Mouse (Mus musculus) forebrain, embryonic 12.5 days (tissue): ENCODE measurements around the gene Ptprb. TPM values are rescaled to one million over a fixed set of nuclear protein-coding genes. Genes with fewer than 3 reads are reported as not detected.

ENCODE experiments used
- ATAC-seq: fragments of 200-750 bp; cut with Nextera tagmentation; 2 replicates; pipeline ENCODE4 v1.8.0; 2017; ENCODE audit warnings: moderate TSS enrichment; ENCODE audit not compliant: low FRiP score
- H3K27ac ChIP-seq: fragments of 300-500 bp; sonication (generic); 2 replicates; pipeline ENCODE4 v1.5.1; 2016; ENCODE audit warnings: mild to moderate bottlenecking
- H3K27me3 ChIP-seq: fragments of 300-500 bp; sonication (generic); 2 replicates; pipeline ENCODE4 v1.6.1; 2016; ENCODE audit warnings: mild to moderate bottlenecking
- H3K36me3 ChIP-seq: fragments of 300-500 bp; sonication (generic); replicated peaks from 2 replicates; pipeline ENCODE4 v1.6.1; 2016; ENCODE audit warnings: mild to moderate bottlenecking
- H3K4me1 ChIP-seq: fragments of 300-500 bp; sonication (generic); 2 replicates; pipeline ENCODE4 v1.6.1; 2016
- H3K4me2 ChIP-seq: fragments of 300-500 bp; sonication (generic); 2 replicates; pipeline ENCODE4 v1.6.1; 2016; ENCODE audit warnings: mild to moderate bottlenecking, moderate library complexity
- H3K4me3 ChIP-seq: fragments of 300-500 bp; sonication (generic); replicated peaks from 2 replicates; pipeline ENCODE4 v1.5.1; 2016; ENCODE audit warnings: mild to moderate bottlenecking
- H3K9ac ChIP-seq: fragments of 300-500 bp; sonication (generic); 2 replicates; pipeline ENCODE4 v1.6.1; 2016; ENCODE audit warnings: mild to moderate bottlenecking
- H3K9me3 ChIP-seq: fragments of 300-500 bp; sonication (generic); 2 replicates; pipeline ENCODE4 v1.6.1; 2016
- WGBS: fragments of 180-500 bp; shearing (Covaris S2); methylation state at CpG from one replicate; pipeline ENCODE4 v1.1.7; 2016; 5-methylcytosine and 5-hydroxymethylcytosine counted together
- polyA plus RNA-seq: library from polyadenylated mRNA; unstranded; fragments of >200 nt; fragmentation: Nextera tagmentation; extraction: Ambion mirVana; gene quantifications from 2 replicates; pipeline ENCODE4 v1.2.1, GENCODE M21; 2016

Ptprb gene
- polyA plus RNA-seq, 1 experiment from 2014 or later: 2.8 TPM

DNA sequence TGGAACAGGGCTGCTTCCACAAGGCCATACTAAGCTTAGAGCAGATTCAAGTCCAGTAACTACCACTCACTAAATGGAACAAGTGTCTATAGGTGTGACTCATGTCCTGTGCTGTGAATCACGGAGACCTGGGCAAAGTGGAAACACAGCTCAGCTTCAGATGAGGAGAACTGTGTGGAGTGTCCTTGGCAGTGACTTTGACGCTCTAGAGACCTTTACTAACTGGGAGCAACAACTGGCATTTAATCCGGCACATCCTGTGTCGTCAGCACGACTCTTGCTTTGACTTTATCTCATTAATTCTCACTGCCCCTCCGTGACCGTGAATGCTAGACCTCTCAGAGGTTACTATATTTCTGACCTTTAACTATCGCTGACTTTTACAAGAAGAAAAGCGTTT is 135.5 kb downstream of the Ptprb start:
- peaks cover 1% of the 10 kb centered on the region; the same call in 1 of the 2 replicates for H3K4me1 ChIP-seq
- no peaks in the 10 kb centered on the region for H3K27me3 ChIP-seq
- H3K27ac ChIP-seq: no peak overlapping the region
- no peak overlapping the region for H3K4me3 ChIP-seq
- whole genome bisulfite sequencing: 64% methylated on average over 9 of the region's 9 CpGs
- no peak overlapping the region for H3K9ac ChIP-seq
- no peak for ATAC-seq
- no peak overlapping the region for H3K4me2 ChIP-seq
- no peaks in the 10 kb centered on the region; the same call in 1 of the 2 replicates for H3K9me3 ChIP-seq
- no peaks in the 10 kb centered on the region for H3K36me3 ChIP-seq

- Histone ChIP-seq H3K4me1 (peaks cover 8% of the 10 kb centered on the region), H3K27ac (no peak overlapping the region), H3K9me3 (peaks cover 5% of the 10 kb centered on the region; the same call in 1 of the 2 replicates), H3K27me3 (no peaks in the 10 kb centered on the region), H3K9ac (no peak overlapping the region), H3K4me2 (no peak overlapping the region), H3K36me3 (no peaks in the 10 kb centered on the region), H3K4me3 (no peak overlapping the region)
- 37% methylated on average over 6 of the region's 6 CpGs for WGBS
- ATAC-seq: no peak; the same call in 1 of the 2 replicates
Observed at GRCm38 (mm10) chr10:116416142-116416541, 140.8 kb downstream of the Ptprb start.

DNA sequence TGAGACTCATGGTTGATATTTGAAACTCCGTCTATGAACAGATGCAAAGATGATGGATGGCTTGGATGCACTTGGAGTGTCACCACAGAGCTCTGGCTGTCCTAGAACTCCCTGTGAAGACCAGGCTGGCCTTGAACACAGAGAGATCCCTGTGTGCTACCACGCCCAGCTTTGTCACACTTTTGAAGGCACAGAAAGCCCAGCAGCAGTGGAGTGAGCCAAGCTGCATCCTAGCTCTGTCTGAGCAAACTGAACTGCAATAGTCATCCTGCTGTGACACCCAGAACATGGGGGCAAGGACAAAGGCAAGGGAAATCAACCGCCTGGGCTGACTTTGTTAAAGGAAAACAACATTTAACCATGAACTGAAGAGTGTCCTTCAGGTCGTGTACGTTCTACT is 141.4 kb downstream of the Ptprb start:
- H3K4me2 ChIP-seq: no peak overlapping the region
- ATAC-seq: no peak
- 76% methylated on average over 5 of the region's 5 CpGs for WGBS
- H3K9ac ChIP-seq: no peak overlapping the region
- H3K4me3 ChIP-seq: no peak overlapping the region
- H3K27ac ChIP-seq: no peak overlapping the region
- peaks cover 8% of the 10 kb centered on the region for H3K4me1 ChIP-seq
- no peaks in the 10 kb centered on the region for H3K36me3 ChIP-seq
- H3K9me3 ChIP-seq: peaks cover 5% of the 10 kb centered on the region; the same call in 1 of the 2 replicates
- no peaks in the 10 kb centered on the region for H3K27me3 ChIP-seq

- no peaks in the 10 kb centered on the region for H3K27me3 ChIP-seq
- no peak for ATAC-seq
- no peaks in the 10 kb centered on the region for H3K36me3 ChIP-seq
- no peak overlapping the region for H3K9ac ChIP-seq
- H3K4me3 ChIP-seq: no peak overlapping the region
- peaks cover 8% of the 10 kb centered on the region for H3K4me1 ChIP-seq
- H3K9me3 ChIP-seq: peaks cover 5% of the 10 kb centered on the region; the same call in 1 of the 2 replicates
- 72% methylated on average over 24 of the region's 24 CpGs for WGBS
- H3K4me2 ChIP-seq: no peak overlapping the region
- H3K27ac ChIP-seq: no peak overlapping the region
Observed at GRCm38 (mm10) chr10:116418121-116418726, 142.9 kb downstream of the Ptprb start.

DNA sequence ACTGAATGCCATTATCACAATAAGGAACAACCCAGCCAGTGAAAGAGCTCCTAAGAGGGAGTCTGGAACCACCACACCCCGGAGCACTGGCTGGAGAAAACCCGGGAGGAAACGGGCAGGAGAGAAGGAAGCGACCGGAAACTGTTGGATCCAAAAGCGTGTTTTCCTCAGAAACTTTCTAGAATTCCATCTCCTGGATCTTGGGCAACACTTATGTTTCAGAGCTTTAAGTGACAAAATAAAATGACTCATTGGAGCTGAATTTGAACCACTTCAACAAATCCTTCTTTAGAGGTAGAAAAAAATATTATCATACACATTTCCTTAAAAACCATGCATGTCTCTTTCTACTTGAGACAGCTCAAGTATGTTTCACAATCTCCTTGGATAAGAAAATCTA is 145.7 kb downstream of the Ptprb start:
- ATAC-seq: no peak
- 75% methylated on average over 6 of the region's 6 CpGs for WGBS
- no peaks in the 10 kb centered on the region for H3K27me3 ChIP-seq

GRCm38 (mm10) chr10:116422551-116422950 is 147.2 kb downstream of the Ptprb start:
- Histone ChIP-seq H3K4me3 (no peak overlapping the region), H3K36me3 (0 out of 2 replicates have a peak, but pooled peaks cover 3% of the 10 kb centered on the region), H3K9ac (no peak overlapping the region), H3K4me2 (no peak overlapping the region), H3K4me1 (no peaks in the 10 kb centered on the region; the same call in 1 of the 2 replicates), H3K9me3 (0 out of 2 replicates have a peak, but pooled peaks cover 5% of the 10 kb centered on the region), H3K27ac (no peak overlapping the region), H3K27me3 (no peaks in the 10 kb centered on the region)
- no peak for ATAC-seq
- WGBS: 87% methylated on average over 2 of the region's 2 CpGs

More for the DNA sequence above, 145.7 kb downstream of the Ptprb start:
- Histone ChIP-seq H3K27ac (no peak overlapping the region), H3K9me3 (0 out of 2 replicates have a peak, but pooled peaks cover 5% of the 10 kb centered on the region), H3K4me3 (no peak overlapping the region), H3K4me1 (peaks cover 5% of the 10 kb centered on the region), H3K36me3 (no peaks in the 10 kb centered on the region), H3K4me2 (no peak overlapping the region), H3K9ac (no peak overlapping the region)

DNA sequence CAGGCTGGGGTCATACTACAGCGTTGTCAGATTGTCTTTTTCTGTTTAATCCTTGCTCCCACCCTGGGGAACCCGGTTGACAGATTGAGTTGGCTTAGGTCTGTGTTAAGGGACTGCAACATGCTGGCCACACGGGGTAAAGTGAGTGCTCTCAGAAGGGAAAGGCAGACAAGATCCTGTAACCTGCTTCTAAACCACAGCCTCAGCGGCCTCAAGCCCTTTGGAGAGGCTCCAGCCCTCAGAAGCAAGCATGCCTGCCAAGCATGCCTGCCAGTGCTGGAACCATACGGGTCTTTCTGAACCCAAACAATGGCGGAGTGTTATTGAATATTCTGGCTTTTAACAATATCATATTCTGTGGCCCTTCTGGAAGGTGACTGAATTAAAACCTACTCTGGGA is 149.6 kb downstream of the Ptprb start:
- H3K4me2 ChIP-seq: no peak overlapping the region
- H3K27me3 ChIP-seq: no peaks in the 10 kb centered on the region
- H3K27ac ChIP-seq: no peak overlapping the region
- H3K9ac ChIP-seq: no peak overlapping the region
- WGBS: 87% methylated on average over 6 of the region's 6 CpGs
- no peaks in the 10 kb centered on the region for H3K9me3 ChIP-seq
- no peak overlapping the region for H3K4me3 ChIP-seq
- 0 out of 2 replicates have a peak, but pooled peaks cover 8% of the 10 kb centered on the region for H3K36me3 ChIP-seq
- no peak for ATAC-seq
- H3K4me1 ChIP-seq: no peaks in the 10 kb centered on the region; the same call in 1 of the 2 replicates

DNA sequence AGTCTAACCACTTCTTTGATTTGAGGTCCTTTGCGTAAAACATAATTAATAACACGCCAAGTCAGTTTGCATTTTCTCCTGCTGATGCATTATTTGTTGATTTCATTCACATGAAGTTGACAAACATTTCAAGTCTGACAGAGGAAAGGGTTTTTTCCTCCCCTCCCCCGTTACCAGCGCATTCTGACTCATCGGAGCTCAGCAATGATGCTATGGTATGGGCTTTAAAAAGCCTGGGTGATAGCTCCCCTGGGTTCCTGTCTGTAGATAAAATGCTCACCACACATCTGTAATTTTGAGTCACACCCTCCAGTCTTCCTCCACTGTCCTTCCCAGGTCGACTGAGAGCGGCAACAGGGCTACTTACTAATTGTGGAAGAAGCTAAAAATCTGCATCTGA is 150.9 kb downstream of the Ptprb start:
- ATAC-seq: no peak
- Histone ChIP-seq H3K27ac (no peak overlapping the region), H3K4me1 (no peaks in the 10 kb centered on the region), H3K4me3 (no peak overlapping the region), H3K27me3 (no peaks in the 10 kb centered on the region), H3K4me2 (no peak overlapping the region), H3K9me3 (no peaks in the 10 kb centered on the region), H3K36me3 (0 out of 2 replicates have a peak, but pooled peaks cover 8% of the 10 kb centered on the region), H3K9ac (no peak overlapping the region)
- 90% methylated on average over 7 of the region's 7 CpGs for WGBS

- no peak overlapping the region for H3K27ac ChIP-seq
- H3K4me3 ChIP-seq: no peak overlapping the region
- H3K9ac ChIP-seq: no peak overlapping the region
- no peaks in the 10 kb centered on the region for H3K9me3 ChIP-seq
- H3K27me3 ChIP-seq: no peaks in the 10 kb centered on the region
- H3K4me1 ChIP-seq: no peaks in the 10 kb centered on the region
- 0 out of 2 replicates have a peak, but pooled peaks cover 8% of the 10 kb centered on the region for H3K36me3 ChIP-seq
- no peak overlapping the region for H3K4me2 ChIP-seq
- no peak for ATAC-seq
- 96% methylated on average over 26 of the region's 26 CpGs for WGBS
Observed at GRCm38 (mm10) chr10:116428026-116428780, 152.9 kb downstream of the Ptprb start.

GRCm38 (mm10) chr10:116432421-116432820 is 157.1 kb downstream of the Ptprb start:
- 0 out of 2 replicates have a peak, but pooled peaks cover 7% of the 10 kb centered on the region for H3K36me3 ChIP-seq
- H3K9ac ChIP-seq: no peak overlapping the region
- H3K27me3 ChIP-seq: no peaks in the 10 kb centered on the region
- no peak for ATAC-seq
- no peaks in the 10 kb centered on the region for H3K4me1 ChIP-seq
- H3K4me2 ChIP-seq: no peak overlapping the region
- no peak overlapping the region for H3K27ac ChIP-seq
- H3K4me3 ChIP-seq: no peak overlapping the region
- no peaks in the 10 kb centered on the region for H3K9me3 ChIP-seq
- 87% methylated on average over 7 of the region's 7 CpGs for WGBS

- 88% methylated on average over 12 of the region's 12 CpGs for WGBS
- Histone ChIP-seq H3K36me3 (no peaks in the 10 kb centered on the region), H3K4me2 (no peak overlapping the region), H3K9ac (no peak overlapping the region), H3K4me1 (no peaks in the 10 kb centered on the region), H3K9me3 (peaks cover 9% of the 10 kb centered on the region), H3K27ac (no peak overlapping the region), H3K4me3 (no peak overlapping the region), H3K27me3 (no peaks in the 10 kb centered on the region)
- ATAC-seq: no peak
Observed at GRCm38 (mm10) chr10:116435455-116435854, 160.1 kb downstream of the Ptprb start.
